In the genomic region with DNA sequence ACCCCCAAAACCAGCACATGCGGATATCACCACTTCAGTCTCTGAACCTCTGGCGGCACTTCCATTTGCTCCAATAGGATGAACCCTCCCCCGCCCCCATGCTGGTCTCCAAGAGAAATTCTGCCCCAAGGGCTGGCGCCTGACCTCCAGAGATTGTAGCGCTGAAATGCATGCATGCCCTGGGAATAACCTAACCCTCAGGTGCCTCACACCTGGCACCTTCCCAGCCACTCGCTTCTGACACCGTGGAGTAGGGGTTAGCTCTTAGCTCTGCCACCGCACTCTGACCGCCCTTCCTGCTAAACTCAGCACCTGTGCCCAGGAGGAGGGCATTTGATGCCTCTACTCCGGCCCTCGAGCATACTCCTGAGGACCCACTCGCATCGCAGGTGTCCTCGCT, we compare ENCODE assay signal across 8 mouse cellular contexts. TPM values are rescaled to one million over a fixed set of nuclear protein-coding genes. Genes with fewer than 3 reads are reported as not detected.
A peak's percentile ranks its signal among the peaks of the same experiment; 100 is the strongest.
DNase-seq lines count a peak whose midpoint lies in the region; ATAC-seq and TF ChIP-seq lines count a peak whose summit lies in the region.

No protein-coding gene starts in this region.

- H3K79me2 ChIP-seq in C2C12 (ENCODE audit: control insufficient read depth, insufficient read depth), result no peaks in the 10 kb centered on the region

- peaks cover 7% of the 10 kb centered on the region; the same call in 1 of the 2 replicates for H3K4me1 ChIP-seq in forebrain, embryonic 14.5 days (ENCODE audit: control insufficient read depth, insufficient read depth, low read length)
- peaks cover 12% of the 10 kb centered on the region for H3K4me1 ChIP-seq in liver, embryonic 12.5 days

- H3K27me3 ChIP-seq in C2C12 (ENCODE audit: control insufficient read depth, insufficient read depth, insufficient read length), result peaks cover 3% of the 10 kb centered on the region
- no peaks in the 10 kb centered on the region for H3K27me3 ChIP-seq in forebrain, embryonic 14.5 days (replicated peaks; ENCODE audit: control insufficient read depth, insufficient read depth, low read length)
- peaks cover 65% of the 10 kb centered on the region for H3K27me3 ChIP-seq in liver, embryonic 12.5 days (replicated peaks)

- H3ac ChIP-seq in C2C12 (ENCODE audit: control insufficient read depth, insufficient read length, low read depth), result peak overlapping the region; percentile 42

- peak overlapping the region; percentile 86 for H3K4me2 ChIP-seq in forebrain, embryonic 14.5 days (ENCODE audit: low read length)
- H3K4me2 ChIP-seq in liver, embryonic 12.5 days, result peak overlapping the region; percentile 89

- H3K36me3 ChIP-seq in C2C12 (ENCODE audit: control insufficient read depth, insufficient read depth), result no peaks in the 10 kb centered on the region
- H3K36me3 ChIP-seq in forebrain, embryonic 14.5 days (ENCODE audit: control insufficient read depth, insufficient read depth, low read length), result no peaks in the 10 kb centered on the region
- no peaks in the 10 kb centered on the region for H3K36me3 ChIP-seq in liver, embryonic 12.5 days

- peak overlapping the region; percentile 6 for H3K4me3 ChIP-seq in C2C12 (ENCODE audit: insufficient read depth, poor library complexity, severe bottlenecking)
- H3K4me3 ChIP-seq in forebrain, embryonic 14.5 days (ENCODE audit: low read depth, low read length), result peak overlapping the region; percentile 49
- H3K4me3 ChIP-seq in liver, embryonic 12.5 days, result peak overlapping the region; percentile 56

- DNase-seq in embryo, embryonic 10.5 days (ENCODE audit: low spot score), result peak; percentile 46
- no peak for DNase-seq in embryo, embryonic 9.5 days (ENCODE audit: extremely low spot score)
- peak; percentile 18 for DNase-seq in forebrain, embryonic 14.5 days (ENCODE audit: low spot score)
- DNase-seq in testis, postnatal 10 days (ENCODE audit: low spot score), result peak; percentile 70
- no peak for DNase-seq in adrenal gland, adult 8-10 months
- DNase-seq in ovary, adult 18-20 months (ENCODE audit: low spot score), result no peak

- 0% methylated on average over 14 of the region's 14 CpGs for WGBS in forebrain, embryonic 14.5 days
- 2% methylated on average over 14 of the region's 14 CpGs for WGBS in liver, embryonic 12.5 days (ENCODE audit: insufficient replicate concordance)

- H3K79me3 ChIP-seq in C2C12 (ENCODE audit: low read depth), result no peaks in the 10 kb centered on the region

- H3K9me3 ChIP-seq in forebrain, embryonic 14.5 days (replicated peaks; ENCODE audit: control insufficient read depth, low read length), result no peaks in the 10 kb centered on the region
- no peaks in the 10 kb centered on the region for H3K9me3 ChIP-seq in liver, embryonic 12.5 days (replicated peaks)

- no peak; the same call in 1 of the 2 replicates for ATAC-seq in forebrain, embryonic 14.5 days
- peak; percentile 25; the same call in 1 of the 2 replicates for ATAC-seq in liver, embryonic 12.5 days

- TF ChIP-seq CTCF in C2C12 (IDR thresholded peaks at IDR 0.05; ENCODE audit: control insufficient read depth, insufficient read depth, insufficient read length), result no peak

- H3K27ac ChIP-seq in forebrain, embryonic 14.5 days (ENCODE audit: low read depth, low read length), result no peak overlapping the region
- no peak overlapping the region for H3K27ac ChIP-seq in liver, embryonic 12.5 days

- H3K9ac ChIP-seq in forebrain, embryonic 14.5 days (ENCODE audit: low read length), result peak overlapping the region; percentile 59
- peak overlapping the region; percentile 51 for H3K9ac ChIP-seq in liver, embryonic 12.5 days

TF ChIP-seq in C2C12, 6 proteins besides CTCF, POLR2A, EP300 and RAD21:
- TF ChIP-seq MAX (IDR thresholded peaks at IDR 0.05), result no peak
- TF ChIP-seq MYOG (IDR thresholded peaks at IDR 0.05; ENCODE audit: control insufficient read depth, extremely low read depth, insufficient read length), result no peak
- TF ChIP-seq FOSL1 (IDR thresholded peaks at IDR 0.05; ENCODE audit: insufficient read depth, low read length, poor library complexity, severe bottlenecking), result no peak
- no peak for TF ChIP-seq CEBPB (IDR thresholded peaks at IDR 0.05; ENCODE audit: low read depth)
- no peak for TF ChIP-seq MYOD1 (IDR thresholded peaks at IDR 0.05; ENCODE audit: control insufficient read depth, insufficient read length, low read depth)
- no peak for TF ChIP-seq USF1 (IDR thresholded peaks at IDR 0.05; ENCODE audit: low read depth)

RNA-seq across cellular contexts. Expression of gene Cgn, which starts 0.3 kb away (rescaled TPM):
- 0.05 TPM for polyA plus RNA-seq in C2C12 (2012; fragmentation: generic; extraction: Trizol)
- polyA plus RNA-seq in forebrain, embryonic 14.5 days (2014; fragmentation: Nextera tagmentation; extraction: Ambion mirVana), result 1.9 and 2.9 TPM in 2 replicates
- polyA plus RNA-seq in liver, embryonic 12.5 days (2016; fragmentation: Nextera tagmentation; extraction: Ambion mirVana), result 8.7 and 9.2 TPM in 2 replicates
- 1 to 10 TPM in 3 of 4 experiments, under 1 TPM in 1; 0.73 to 3.5 (median 1.5) TPM for total RNA-seq in adrenal gland, adult 8-10 months (2022)

RNA-seq across cellular contexts. Expression of gene Pogz, which starts 51.4 kb away (rescaled TPM):
- 8.7 TPM for polyA plus RNA-seq in C2C12 (2012; fragmentation: generic; extraction: Trizol)
- 22.0 and 23.4 TPM in 2 replicates for polyA plus RNA-seq in forebrain, embryonic 14.5 days (2014; fragmentation: Nextera tagmentation; extraction: Ambion mirVana)
- polyA plus RNA-seq in liver, embryonic 12.5 days (2016; fragmentation: Nextera tagmentation; extraction: Ambion mirVana), result 5.2 and 5.3 TPM in 2 replicates
- 10 to 100 TPM; 28.7 to 61.2 (median 44.1) TPM for total RNA-seq in adrenal gland, adult 8-10 months (2022)

Comparison
In these comparisons a context has a peak if more than half of its experiments do, and no peak if none do; other contexts are left out.
1. DNase-seq: peak in embryo, embryonic 10.5 days (single experiment), forebrain, embryonic 14.5 days (single experiment) and testis, postnatal 10 days (single experiment); none in embryo, embryonic 9.5 days (single experiment), adrenal gland, adult 8-10 months (single experiment) and ovary, adult 18-20 months (single experiment).
2. H3K4me3 ChIP-seq: peak in every context shown above with its lines; median percentile 56 in liver, embryonic 12.5 days; 49 in forebrain, embryonic 14.5 days; 6 in C2C12.